Mouse (Mus musculus) small intestine, adult 2 months (tissue): Measurements from ENCODE around the gene Tmem205. TPM values are rescaled to one million over a fixed set of nuclear protein-coding genes. Genes with fewer than 3 reads are reported as not detected.

Experiments
- H3K27ac ChIP-seq: fragments of 200-500 bp; 2 replicates; pipeline ENCODE4 v1.5.1; 2012; ENCODE audit warnings: low read depth, low read length, control low read depth, inconsistent platforms; ENCODE audit not compliant: insufficient read depth
- H3K27me3 ChIP-seq: fragments of 200-500 bp; 2 replicates; pipeline ENCODE4 v1.6.1; 2012; ENCODE audit warnings: mild to moderate bottlenecking, moderate library complexity, low read length, inconsistent platforms; ENCODE audit not compliant: control insufficient read depth, insufficient read depth
- H3K36me3 ChIP-seq: fragments of 200-500 bp; 2 replicates; pipeline ENCODE4 v1.6.1; 2012; ENCODE audit warnings: mild to moderate bottlenecking, low read length, control low read depth, inconsistent platforms; ENCODE audit not compliant: control insufficient read depth, insufficient read depth
- H3K4me1 ChIP-seq: fragments of 200-500 bp; 2 replicates; pipeline ENCODE4 v1.6.1; 2012; ENCODE audit warnings: low read length, inconsistent platforms, mixed read lengths; ENCODE audit not compliant: control insufficient read depth, insufficient read depth, insufficient read length
- H3K4me3 ChIP-seq: fragments of 200-500 bp; 2 replicates; pipeline ENCODE4 v1.5.1; 2012; ENCODE audit warnings: low read depth, mild to moderate bottlenecking, control low read depth, inconsistent platforms, low read length, moderate library complexity
- CTCF ChIP-seq: fragments of 200-500 bp; IDR thresholded peaks from 2 replicates; pipeline ENCODE4 v1.5.1; 2012; ENCODE audit warnings: low read depth, mild to moderate bottlenecking, control low read depth, inconsistent platforms, low read length, moderate library complexity, mixed read lengths; ENCODE audit not compliant: insufficient replicate concordance, insufficient read length; ENCODE audit errors: extremely low read depth
- POLR2A ChIP-seq: fragments of 200-500 bp; IDR thresholded peaks from 2 replicates; pipeline ENCODE4 v1.6.1; 2012; ENCODE audit warnings: low read depth, mild to moderate bottlenecking, control low read depth, inconsistent platforms, low read length, moderate library complexity
- WGBS: fragments of 180-500 bp; shearing (Covaris S2); methylation state at CpG from one replicate; pipeline ENCODE4 v1.1.7; 2018; 5-methylcytosine and 5-hydroxymethylcytosine counted together
- polyA plus RNA-seq: library from polyadenylated mRNA; depleted of rRNA; stranded (reverse); fragments of >200 nt; gene quantifications from 2 replicates; pipeline ENCODE4 v1.2.3, GENCODE M21; 2012; rRNA removed

The Tmem205 gene
- polyA plus RNA-seq, 1 experiment = 113 TPM

- Histone ChIP-seq H3K27ac (no peak overlapping the region), H3K36me3 (no peaks in the 10 kb centered on the region), H3K27me3 (peaks cover 4% of the 10 kb centered on the region; the same call in 1 of the 2 replicates), H3K4me3 (no peak overlapping the region), H3K4me1 (no peaks in the 10 kb centered on the region)
- 60% methylated on average over 4 of the region's 4 CpGs for WGBS
- TF ChIP-seq POLR2A (no peak), CTCF (no peak)
Observed at GRCm38 (mm10) chr9:21872204-21872603, 55.2 kb downstream of the Tmem205 start.

Other genes with a start within 250 kb of the Tmem205 start
- 37.2 and 58.9 TPM in 2 replicates for gene Ldlr, start 204.1 kb downstream of the Tmem205 start, polyA plus RNA-seq
- 11.0 and 22.6 TPM in 2 replicates for gene Spc24, start 167.3 kb downstream of the Tmem205 start, polyA plus RNA-seq
- 23.0 and 24.8 TPM in 2 replicates for gene Kank2, start 128.8 kb downstream of the Tmem205 start, polyA plus RNA-seq
- 10.2 and 12.3 TPM in 2 replicates for gene Angptl8, start 92.0 kb downstream of the Tmem205 start, polyA plus RNA-seq
- 36.4 and 73.5 TPM in 2 replicates for gene Dock6, start 74.9 kb downstream of the Tmem205 start, polyA plus RNA-seq
- 48.9 and 86.7 TPM in 2 replicates for gene Rab3d, start 9.4 kb downstream of the Tmem205 start, polyA plus RNA-seq
- gene Ccdc159, start 85 bp downstream of the Tmem205 start, polyA plus RNA-seq = 0.71 and 1.2 TPM in 2 replicates
- gene Plppr2, start 9.5 kb upstream of the Tmem205 start, polyA plus RNA-seq = 5.2 and 5.5 TPM in 2 replicates
- gene Swsap1, start 28.2 kb upstream of the Tmem205 start, polyA plus RNA-seq = 4.7 and 7.1 TPM in 2 replicates
- gene Epor, start 36.0 kb upstream of the Tmem205 start, polyA plus RNA-seq = 0.95 and 2.4 TPM in 2 replicates
- 3.4 and 3.8 TPM in 2 replicates for gene Rgl3, start 61.9 kb upstream of the Tmem205 start, polyA plus RNA-seq
- 0.05 TPM in 1 of 2 replicates, not detected in the other for gene Ccdc151, start 75.1 kb upstream of the Tmem205 start, polyA plus RNA-seq
- 82.7 and 169 TPM in 2 replicates for gene Prkcsh, start 75.2 kb upstream of the Tmem205 start, polyA plus RNA-seq
- gene Elavl3, start 124.5 kb upstream of the Tmem205 start, polyA plus RNA-seq = 0.20 and 0.34 TPM in 2 replicates
- not detected in 2 replicates for gene Gm49318, start 143.7 kb upstream of the Tmem205 start, polyA plus RNA-seq
- gene Zfp653, start 143.8 kb upstream of the Tmem205 start, polyA plus RNA-seq = 6.6 and 13.2 TPM in 2 replicates
- gene Ecsit, start 157.9 kb upstream of the Tmem205 start, polyA plus RNA-seq = 26.8 and 35.7 TPM in 2 replicates
- 166 and 227 TPM in 2 replicates for gene Cnn1, start 171.7 kb upstream of the Tmem205 start, polyA plus RNA-seq
- 108 and 120 TPM in 2 replicates for gene Elof1, start 189.6 kb upstream of the Tmem205 start, polyA plus RNA-seq
- gene Acp5, start 208.2 kb upstream of the Tmem205 start, polyA plus RNA-seq = 128 and 203 TPM in 2 replicates
- gene Pigyl, start 229.3 kb upstream of the Tmem205 start, polyA plus RNA-seq = 35.4 and 43.1 TPM in 2 replicates